Mouse (Mus musculus) ZHBTc4 (cell line): ENCODE data around the gene Glmn.
A peak's percentile ranks its signal among the peaks of the same experiment; 100 is the strongest.

Experiments
- DNase-seq: peaks from one replicate; pipeline ENCODE4 v3.0.0-alpha.2; 2011; ENCODE audit warnings: low read depth, low spot score

Gene Glmn

GRCm38 (mm10) chr5:107516087-107516486 is 81.6 kb downstream of the Glmn start:
- DNase-seq, result no peak

DNA sequence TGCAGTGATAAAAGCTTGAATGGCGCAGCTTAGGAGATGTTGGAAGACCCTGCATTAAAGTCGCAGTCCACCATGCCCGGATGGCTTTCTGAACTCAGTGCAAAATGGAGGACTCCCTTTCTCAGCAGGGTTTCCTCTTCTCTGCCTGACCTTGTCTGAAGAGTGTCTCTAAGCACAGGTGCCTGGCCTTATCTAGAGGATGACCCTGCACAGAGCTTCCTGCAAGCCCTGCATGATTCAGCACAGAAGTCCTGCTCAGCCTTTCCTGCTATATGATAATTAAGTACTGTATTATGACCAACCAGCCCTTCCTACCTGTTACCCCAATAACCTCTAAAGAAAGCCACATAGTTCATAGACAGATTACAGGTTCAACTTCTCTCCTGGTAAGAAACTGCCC is 82.2 kb downstream of the Glmn start:
- DNase-seq, result no peak

GRCm38 (mm10) chr5:107513583-107513982 is 84.1 kb downstream of the Glmn start:
- peak; percentile 66 for DNase-seq

DNA sequence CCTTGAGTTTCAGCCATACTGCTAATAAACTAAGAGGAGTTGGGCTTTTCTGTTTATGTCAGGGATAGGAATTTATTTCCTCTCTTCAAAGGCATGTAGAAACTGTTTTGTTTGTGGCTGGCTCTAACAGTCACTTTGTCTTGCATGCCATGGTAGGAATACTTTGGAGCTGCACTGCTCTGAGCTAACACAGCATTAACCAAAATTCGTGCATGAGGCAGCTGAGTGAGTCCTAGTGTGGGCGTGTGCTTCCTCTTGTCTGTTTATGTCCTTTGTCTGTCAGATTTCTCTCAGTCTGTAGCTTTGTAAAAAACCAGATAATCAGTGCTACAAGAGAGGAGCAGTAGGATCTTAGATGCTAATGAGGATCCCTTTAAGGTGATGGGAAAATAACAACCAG is 86.4 kb downstream of the Glmn start:
- no peak for DNase-seq

DNA sequence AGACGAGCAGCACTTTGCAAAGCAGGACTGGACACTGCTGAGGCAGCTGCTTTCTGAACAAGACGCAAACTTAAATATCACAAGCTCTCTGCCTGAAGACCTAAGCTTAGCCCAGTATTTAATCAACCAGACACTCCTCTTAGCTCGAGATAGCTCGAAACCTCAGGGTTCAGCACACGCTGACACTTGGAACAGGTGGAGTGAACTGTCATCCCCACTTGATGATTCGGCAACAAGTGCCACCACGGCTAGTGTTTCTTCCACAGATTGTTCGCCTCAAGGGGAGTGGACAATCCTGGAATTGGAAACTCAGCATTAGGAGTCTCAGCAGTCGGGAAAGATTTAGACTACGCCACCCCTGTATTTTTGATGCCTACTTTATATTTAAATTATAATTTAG is 87.2 kb downstream of the Glmn start:
- DNase-seq, result no peak

DNA sequence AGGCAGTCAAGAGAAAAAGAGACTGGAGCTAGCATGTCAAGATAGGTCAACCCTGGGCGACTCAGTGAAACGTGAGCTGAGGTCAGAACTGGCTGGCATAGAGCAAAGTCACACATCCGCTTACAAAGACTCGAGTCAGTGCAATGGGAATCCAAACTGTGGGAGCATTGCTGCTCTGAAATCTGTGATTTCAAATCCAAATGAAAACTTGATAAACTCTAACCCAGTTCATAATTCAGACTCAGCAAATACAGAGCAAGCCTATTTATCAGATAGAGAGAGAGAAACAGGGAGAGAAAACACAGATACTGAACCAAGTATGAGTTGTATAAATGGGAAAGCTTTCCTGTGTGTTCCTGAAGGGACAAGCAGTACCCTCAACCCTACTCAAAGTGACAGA is 90.4 kb downstream of the Glmn start, which contains the start of gene Gm42669:
Gene Gm42669 (plus strand): TSS at position 301 of the 400 bp plus-strand sequence.
- no peak for DNase-seq

DNA sequence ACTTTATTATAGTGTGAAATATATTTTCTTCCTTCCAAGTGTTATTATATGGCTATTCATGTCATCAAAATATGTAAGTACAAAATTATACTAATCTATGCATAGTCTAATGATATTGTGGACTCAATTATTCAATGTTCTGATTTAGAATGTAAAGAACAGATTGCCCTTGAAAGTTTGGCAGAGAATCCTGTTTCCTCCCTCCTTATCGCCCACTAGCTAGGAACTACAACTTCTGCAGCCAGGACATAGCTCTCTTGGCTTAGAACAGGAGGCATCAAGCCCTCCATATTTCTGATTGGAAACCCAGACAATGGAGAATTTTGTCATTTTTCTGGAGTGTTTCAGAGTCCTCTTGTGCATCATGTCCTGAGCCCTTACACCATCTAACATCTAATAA is 96.9 kb downstream of the Glmn start:
- no peak for DNase-seq

DNA sequence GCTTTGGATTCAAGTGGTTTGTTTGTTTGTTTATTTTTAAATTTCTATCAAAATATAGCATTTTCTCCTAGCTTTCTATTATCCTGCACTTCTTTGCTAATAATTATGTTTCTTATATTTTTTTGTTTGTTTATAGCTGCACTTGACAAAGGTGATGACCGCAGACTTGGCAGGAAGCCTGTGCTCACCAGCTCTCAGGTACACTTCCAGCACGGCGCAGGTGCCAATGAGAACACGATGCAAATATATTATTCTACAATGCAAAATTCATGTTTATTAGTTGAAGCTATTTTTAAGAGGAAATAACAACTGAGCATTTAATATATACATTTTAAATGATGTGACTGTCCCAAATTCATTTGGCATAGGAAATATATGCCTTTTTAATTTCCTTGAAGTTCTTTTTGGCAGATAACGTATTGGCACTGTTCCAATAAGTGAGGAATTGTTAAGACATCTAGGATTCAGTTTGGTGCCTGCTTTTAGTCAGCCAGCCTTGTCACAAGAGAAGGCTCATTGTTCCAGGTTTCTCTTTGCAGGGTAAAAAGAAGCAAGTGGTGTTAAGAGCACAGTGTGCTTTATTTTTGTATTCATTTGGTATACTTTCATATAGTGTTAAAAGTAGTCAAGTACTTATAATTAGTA is 97.7 kb downstream of the Glmn start:
- no peak for DNase-seq
